In genomic region chr7:143100759-143101158, GRCm38 (mm10) we compare ENCODE assay signal across 18 mouse cellular contexts. TPM values are rescaled to one million over a fixed set of nuclear protein-coding genes. Genes with fewer than 3 reads are reported as not detected.
DNase-seq lines count a peak whose midpoint lies in the region; ATAC-seq lines count a peak whose summit lies in the region.
"Had no signal": no experiment of that assay in that cellular context is flagged by ENCODE, and none has a peak within 500 bp of the region (broad histone marks: within the 10 kb centered on the region; RNA-seq: fewer than 3 reads in every experiment).

No protein-coding gene starts in this region.

- peak; percentile 57; the same call in 1 of the 2 replicates for ATAC-seq in frontal cortex, adult (ENCODE audit: low TSS enrichment)
- ATAC-seq in common myeloid progenitor, adult 5-6 weeks (replicated peaks; ENCODE audit: low read depth, poor library complexity, severe bottlenecking), result peak; percentile 54; the same call in 1 of the 2 replicates
- ATAC-seq: forebrain, postnatal 0 days; hindbrain, embryonic 16.5 days; liver, embryonic 12.5 days; lung, postnatal 0 days had no signal

- intact Hi-C loops in heart, postnatal 14 days (cut with DNase I), result no loop called here
- intact Hi-C loops in heart, postnatal 36 days (cut with DNase I), result no loop called here

- DNase-seq in frontal cortex, postnatal 10 days (ENCODE audit: low spot score in 2 of 2), result no peak
- DNase-seq in heart, postnatal 14 days, result peak; percentile 30 to 45
- no peak for DNase-seq in heart, postnatal 36 days
- peak; percentile 72 for DNase-seq in 3T3-L1 (ENCODE audit: low read depth, low spot score)
- DNase-seq in ovary, postnatal 36 days (ENCODE audit: low spot score), result no peak
- DNase-seq in kidney, postnatal 25 days, result no peak
- DNase-seq: cerebellum, adult 9-11 months; forebrain, postnatal 0 days; kidney, adult 8-10 months; thymus, postnatal 36 days had no signal

RNA-seq across cellular contexts. Expression of gene Kcnq1, which starts 5.4 kb away (rescaled TPM):
- 10 to 100 TPM; 32.1 to 32.5 TPM for total RNA-seq in heart, postnatal 14 days (2021)
- total RNA-seq in heart, postnatal 36 days (2021), result 10 to 100 TPM; 34.3 to 37.1 TPM
- total RNA-seq in common myeloid progenitor, adult 5-6 weeks (2017), result not detected in 2 replicates
- total RNA-seq: G1E; neutrophil, adult 5-6 weeks had no signal

RNA-seq across cellular contexts. Expression of gene Trpm5, which starts 6.3 kb away (rescaled TPM):
- total RNA-seq in heart, postnatal 14 days (2021), result under 1 TPM; 0.12 TPM
- not detected for total RNA-seq in heart, postnatal 36 days (2021)
- total RNA-seq in common myeloid progenitor, adult 5-6 weeks (2017), result not detected in 2 replicates
- total RNA-seq: left cerebral cortex, postnatal 36 days; neutrophil, adult 5-6 weeks had no signal

RNA-seq across cellular contexts. Expression of gene Tssc4, which starts 31.7 kb away (rescaled TPM):
- 10 to 100 TPM; 19.0 to 20.7 TPM for total RNA-seq in heart, postnatal 14 days (2021)
- total RNA-seq in heart, postnatal 36 days (2021), result 10 to 100 TPM; 15.3 TPM
- total RNA-seq in common myeloid progenitor, adult 5-6 weeks (2017), result 25.3 and 25.5 TPM in 2 replicates

RNA-seq across cellular contexts. Expression of gene Cd81, which starts 48.2 kb away (rescaled TPM):
- 100 to 1,000 TPM; 505 to 506 TPM for total RNA-seq in heart, postnatal 14 days (2021)
- 100 to 1,000 TPM; 398 to 441 TPM for total RNA-seq in heart, postnatal 36 days (2021)
- total RNA-seq in common myeloid progenitor, adult 5-6 weeks (2017), result 187 and 210 TPM in 2 replicates

Comparison
In these comparisons a context has a peak if more than half of its experiments do, and no peak if none do; other contexts are left out.
1. DNase-seq: peak in heart, postnatal 14 days (2 of 2) and 3T3-L1 (single experiment); none in frontal cortex, postnatal 10 days (0 of 2), heart, postnatal 36 days (0 of 2), ovary, postnatal 36 days (single experiment) and kidney, postnatal 25 days (0 of 2).
2. RNA of gene Kcnq1, which starts 5.4 kb away (total RNA-seq): 34.3 to 37.1 TPM in heart, postnatal 36 days and 32.1 to 32.5 TPM in heart, postnatal 14 days; not detected in common myeloid progenitor, adult 5-6 weeks; every median in the first group is over 10 times any median in the second.